Mouse (Mus musculus): Measurements from ENCODE around the gene Rapgef4. TPM values are rescaled to one million over a fixed set of nuclear protein-coding genes. Genes with fewer than 3 reads are reported as not detected.
A peak's percentile ranks its signal among the peaks of the same experiment; 100 is the strongest.

Gene Rapgef4
- polyA plus RNA-seq, 1 experiment from 2014 or later = 5.0 TPM

GRCm38 (mm10) chr2:72159281-72159680, 178.2 kb downstream of the Rapgef4 start:
- no peak overlapping the region for H3K4me3 ChIP-seq (ENCODE audit: low read depth, low read length)
- H3K4me2 ChIP-seq (replicated peaks; ENCODE audit: low read depth, low read length) = no peak overlapping the region
- TF ChIP-seq CTCF (IDR thresholded peaks at IDR 0.05) = no peak
- no peak for TF ChIP-seq EP300 (IDR thresholded peaks at IDR 0.05)
- no peaks in the 10 kb centered on the region for H3K9me3 ChIP-seq (ENCODE audit: low read length)
- no peak overlapping the region for H3K9ac ChIP-seq (replicated peaks; ENCODE audit: low read depth)
- no peaks in the 10 kb centered on the region for H3K36me3 ChIP-seq (ENCODE audit: insufficient read depth, low read length)
- no peak overlapping the region for H3K27ac ChIP-seq (ENCODE audit: low read length)
- DNase-seq (ENCODE audit: low spot score) (no peak), ATAC-seq (no peak)
- no peaks in the 10 kb centered on the region for H3K27me3 ChIP-seq (replicated peaks; ENCODE audit: insufficient read depth, low read length)
- 69% methylated on average over 6 of the region's 6 CpGs for WGBS
- H3K4me1 ChIP-seq (ENCODE audit: insufficient read depth, low read depth, low read length) = peaks cover 11% of the 10 kb centered on the region; the same call in 1 of the 2 replicates

GRCm38 (mm10) chr2:72165136-72165854, 184.3 kb downstream of the Rapgef4 start:
- no peak overlapping the region for H3K4me3 ChIP-seq (ENCODE audit: low read depth, low read length)
- ATAC-seq = no peak
- TF ChIP-seq CTCF (IDR thresholded peaks at IDR 0.05) = no peak
- TF ChIP-seq EP300 (IDR thresholded peaks at IDR 0.05) = no peak

GRCm38 (mm10) chr2:72169451-72170100, 188.5 kb downstream of the Rapgef4 start:
- TF ChIP-seq EP300 (IDR thresholded peaks at IDR 0.05) = peak; percentile 89
- TF ChIP-seq CTCF (IDR thresholded peaks at IDR 0.05) = no peak
- Histone ChIP-seq H3K27me3 (replicated peaks; ENCODE audit: insufficient read depth, low read length) (no peaks in the 10 kb centered on the region), H3K9me3 (ENCODE audit: low read length) (no peaks in the 10 kb centered on the region; the same call in 1 of the 2 replicates), H3K4me3 (ENCODE audit: low read depth, low read length) (no peak overlapping the region), H3K9ac (replicated peaks; ENCODE audit: low read depth) (no peak overlapping the region), H3K27ac (ENCODE audit: low read length) (peak overlapping the region; percentile 69), H3K4me2 (replicated peaks; ENCODE audit: low read depth, low read length) (no peak overlapping the region), H3K4me1 (ENCODE audit: insufficient read depth, low read depth, low read length) (peaks cover 10% of the 10 kb centered on the region; the same call in 1 of the 2 replicates), H3K36me3 (ENCODE audit: insufficient read depth, low read length) (no peaks in the 10 kb centered on the region)
- ATAC-seq (peak; percentile 92), DNase-seq (ENCODE audit: low spot score) (peak; percentile 67)
- WGBS = 16% methylated on average over 9 of the region's 9 CpGs

More at GRCm38 (mm10) chr2:72165136-72165854, 184.3 kb downstream of the Rapgef4 start:
- Histone ChIP-seq H3K27me3 (replicated peaks; ENCODE audit: insufficient read depth, low read length) (no peaks in the 10 kb centered on the region), H3K4me2 (replicated peaks; ENCODE audit: low read depth, low read length) (no peak overlapping the region), H3K9me3 (ENCODE audit: low read length) (no peaks in the 10 kb centered on the region; the same call in 1 of the 2 replicates), H3K36me3 (ENCODE audit: insufficient read depth, low read length) (no peaks in the 10 kb centered on the region), H3K27ac (ENCODE audit: low read length) (no peak overlapping the region), H3K9ac (replicated peaks; ENCODE audit: low read depth) (no peak overlapping the region), H3K4me1 (ENCODE audit: insufficient read depth, low read depth, low read length) (peaks cover 10% of the 10 kb centered on the region; the same call in 1 of the 2 replicates)
- no peak for DNase-seq (ENCODE audit: low spot score)
- 80% methylated on average over 5 of the region's 5 CpGs for WGBS

- H3K9me3 ChIP-seq (ENCODE audit: low read length) = no peaks in the 10 kb centered on the region; the same call in 1 of the 2 replicates
- TF ChIP-seq EP300 (IDR thresholded peaks at IDR 0.05) = no peak
- TF ChIP-seq CTCF (IDR thresholded peaks at IDR 0.05) = no peak
- no peaks in the 10 kb centered on the region for H3K36me3 ChIP-seq (ENCODE audit: insufficient read depth, low read length)
- 74% methylated on average over 8 of the region's 8 CpGs for WGBS
- ATAC-seq (0 out of 2 replicates have a peak, but pooled peaks have one; percentile 21), DNase-seq (ENCODE audit: low spot score) (peak; percentile 48)
- no peak overlapping the region for H3K4me2 ChIP-seq (replicated peaks; ENCODE audit: low read depth, low read length)
- no peaks in the 10 kb centered on the region for H3K27me3 ChIP-seq (replicated peaks; ENCODE audit: insufficient read depth, low read length)
- H3K4me3 ChIP-seq (ENCODE audit: low read depth, low read length) = no peak overlapping the region
- no peak overlapping the region for H3K27ac ChIP-seq (ENCODE audit: low read length)
- peaks cover 10% of the 10 kb centered on the region; the same call in 1 of the 2 replicates for H3K4me1 ChIP-seq (ENCODE audit: insufficient read depth, low read depth, low read length)
- H3K9ac ChIP-seq (replicated peaks; ENCODE audit: low read depth) = no peak overlapping the region
Observed at GRCm38 (mm10) chr2:72170546-72170945, 189.5 kb downstream of the Rapgef4 start.

- no peak overlapping the region for H3K27ac ChIP-seq (ENCODE audit: low read length)
- TF ChIP-seq CTCF (IDR thresholded peaks at IDR 0.05) = no peak
- TF ChIP-seq EP300 (IDR thresholded peaks at IDR 0.05) = no peak
- no peaks in the 10 kb centered on the region for H3K27me3 ChIP-seq (replicated peaks; ENCODE audit: insufficient read depth, low read length)
- peaks cover 10% of the 10 kb centered on the region; the same call in 1 of the 2 replicates for H3K4me1 ChIP-seq (ENCODE audit: insufficient read depth, low read depth, low read length)
- no peaks in the 10 kb centered on the region for H3K9me3 ChIP-seq (ENCODE audit: low read length)
- H3K36me3 ChIP-seq (ENCODE audit: insufficient read depth, low read length) = no peaks in the 10 kb centered on the region
- H3K4me3 ChIP-seq (ENCODE audit: low read depth, low read length) = no peak overlapping the region
- ATAC-seq (peak; percentile 47), DNase-seq (ENCODE audit: low spot score) (peak; percentile 65)
- 71% methylated on average over 5 of the region's 5 CpGs for WGBS
- H3K4me2 ChIP-seq (replicated peaks; ENCODE audit: low read depth, low read length) = no peak overlapping the region
- no peak overlapping the region for H3K9ac ChIP-seq (replicated peaks; ENCODE audit: low read depth)
Observed at GRCm38 (mm10) chr2:72171204-72171603, 190.2 kb downstream of the Rapgef4 start.

GRCm38 (mm10) chr2:72173010-72173409, 192.0 kb downstream of the Rapgef4 start:
- H3K4me1 ChIP-seq (ENCODE audit: insufficient read depth, low read depth, low read length) = peaks cover 5% of the 10 kb centered on the region; the same call in 1 of the 2 replicates
- ATAC-seq (no peak), DNase-seq (ENCODE audit: low spot score) (no peak)
- H3K9me3 ChIP-seq (ENCODE audit: low read length) = no peaks in the 10 kb centered on the region
- no peaks in the 10 kb centered on the region for H3K36me3 ChIP-seq (ENCODE audit: insufficient read depth, low read length)
- no peak overlapping the region for H3K9ac ChIP-seq (replicated peaks; ENCODE audit: low read depth)
- WGBS = 50% methylated on average over 3 of the region's 3 CpGs
- no peak for TF ChIP-seq EP300 (IDR thresholded peaks at IDR 0.05)
- TF ChIP-seq CTCF (IDR thresholded peaks at IDR 0.05) = no peak
- no peak overlapping the region for H3K27ac ChIP-seq (ENCODE audit: low read length)
- H3K4me3 ChIP-seq (ENCODE audit: low read depth, low read length) = no peak overlapping the region
- no peaks in the 10 kb centered on the region for H3K27me3 ChIP-seq (replicated peaks; ENCODE audit: insufficient read depth, low read length)
- no peak overlapping the region for H3K4me2 ChIP-seq (replicated peaks; ENCODE audit: low read depth, low read length)

Data from lung, postnatal 0 days (tissue).